Mouse (Mus musculus) limb, embryonic 14.5 days (tissue): Measurements from ENCODE around the gene Tnfrsf19. TPM values are rescaled to one million over a fixed set of nuclear protein-coding genes. Genes with fewer than 3 reads are reported as not detected.

ENCODE experiments used
- ATAC-seq: fragments of 200-750 bp; cut with Nextera tagmentation; 2 replicates; pipeline ENCODE4 v1.8.0; 2017; ENCODE audit warnings: low read depth, moderate number of reproducible peaks, moderate TSS enrichment; ENCODE audit not compliant: low FRiP score
- DNase-seq: peaks from one replicate; pipeline ENCODE4 v3.0.0-alpha.2; 2015; ENCODE audit warnings: low spot score
- H3K27ac ChIP-seq: fragments of 300-500 bp; sonication (generic); replicated peaks from 2 replicates; pipeline ENCODE4 v1.5.1; 2014; ENCODE audit warnings: low read depth, mild to moderate bottlenecking, low read length, moderate library complexity, mixed read lengths
- H3K27me3 ChIP-seq: fragments of 300-500 bp; sonication (generic); 2 replicates; pipeline ENCODE4 v1.6.1; 2014; ENCODE audit warnings: low read length, mixed read lengths; ENCODE audit not compliant: control insufficient read depth, insufficient read depth
- H3K36me3 ChIP-seq: fragments of 300-500 bp; sonication (generic); 2 replicates; pipeline ENCODE4 v1.6.1; 2014; ENCODE audit warnings: mild to moderate bottlenecking, low read length, moderate library complexity, mixed read lengths; ENCODE audit not compliant: control insufficient read depth, insufficient read depth
- H3K4me1 ChIP-seq: fragments of 300-500 bp; sonication (generic); 2 replicates; pipeline ENCODE4 v1.6.1; 2014; ENCODE audit warnings: antibody characterized with exemption, low read length, mixed read lengths; ENCODE audit not compliant: control insufficient read depth, insufficient read depth
- H3K4me2 ChIP-seq: fragments of 300-500 bp; sonication (generic); replicated peaks from 2 replicates; pipeline ENCODE4 v1.6.1; 2014; ENCODE audit warnings: low read depth, mild to moderate bottlenecking, low read length, moderate library complexity; ENCODE audit not compliant: severe bottlenecking
- H3K4me3 ChIP-seq: fragments of 300-500 bp; sonication (generic); replicated peaks from 2 replicates; pipeline ENCODE4 v1.5.1; 2014; ENCODE audit warnings: low read length
- H3K9ac ChIP-seq: fragments of 300-500 bp; sonication (generic); 2 replicates; pipeline ENCODE4 v1.6.1; 2014; ENCODE audit warnings: mild to moderate bottlenecking, low read depth, low read length, moderate library complexity; ENCODE audit not compliant: severe bottlenecking
- H3K9me3 ChIP-seq: fragments of 300-500 bp; sonication (generic); 2 replicates; pipeline ENCODE4 v1.6.1; 2016; ENCODE audit warnings: low read length; ENCODE audit not compliant: control insufficient read depth
- POLR2A ChIP-seq: fragments of 200-500 bp; IDR thresholded peaks from 2 replicates; pipeline ENCODE4 v1.8.0; 2012; ENCODE audit warnings: inconsistent platforms, mild to moderate bottlenecking, moderate library complexity, borderline replicate concordance; ENCODE audit not compliant: insufficient read depth, insufficient read length; ENCODE audit errors: extremely low read depth
- WGBS: fragments of 180-500 bp; shearing (Covaris S2); extraction: QIAGEN DNeasy Blood & Tissue Kit; methylation state at CpG from one replicate; pipeline ENCODE4 v1.1.7; 2014; 5-methylcytosine and 5-hydroxymethylcytosine counted together
- polyA plus RNA-seq, 2 experiments: library from polyadenylated mRNA; depleted of rRNA in 1 of 2; stranded (reverse) in 1 of 2; unstranded in 1 of 2; fragments of >200 nt; fragmentation: Nextera tagmentation in 1 of 2; extraction: Ambion mirVana in 1 of 2; gene quantifications; 2 replicates each; pipeline versions ENCODE4 v1.2.1 to v1.2.3; 2012 to 2014

Tnfrsf19 gene
- polyA plus RNA-seq, 2 experiments: 38.6 to 78.7 TPM

DNA sequence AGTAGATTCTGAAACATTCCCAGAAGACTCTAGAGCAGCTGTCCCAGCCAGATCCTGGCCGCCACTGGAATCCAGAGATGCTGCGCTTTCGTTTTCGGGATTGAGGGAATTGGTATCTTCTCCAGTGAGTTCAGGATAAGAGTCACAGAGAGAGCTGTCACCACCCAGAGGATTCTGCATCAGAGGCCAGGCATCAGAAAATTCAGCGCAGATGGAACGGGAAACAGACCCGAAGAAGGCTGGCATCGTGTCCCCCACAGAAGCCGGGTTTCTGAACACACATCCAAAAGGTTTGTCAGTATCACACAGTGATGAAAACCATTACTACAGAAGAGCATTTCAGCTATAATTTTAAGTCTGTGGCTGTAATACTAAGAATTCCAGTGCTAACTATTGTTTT, 75.3 kb downstream of the Tnfrsf19 start:
- no peak overlapping the region for H3K4me2 ChIP-seq
- no peak for ATAC-seq
- no peak for TF ChIP-seq POLR2A
- no peaks in the 10 kb centered on the region for H3K4me1 ChIP-seq
- H3K36me3 ChIP-seq: peaks cover 12% of the 10 kb centered on the region
- H3K27me3 ChIP-seq: no peaks in the 10 kb centered on the region
- no peak overlapping the region for H3K9ac ChIP-seq
- WGBS: 94% methylated on average over 9 of the region's 9 CpGs
- H3K4me3 ChIP-seq: no peak overlapping the region
- no peak overlapping the region for H3K27ac ChIP-seq
- no peak for DNase-seq
- H3K9me3 ChIP-seq: no peaks in the 10 kb centered on the region

DNA sequence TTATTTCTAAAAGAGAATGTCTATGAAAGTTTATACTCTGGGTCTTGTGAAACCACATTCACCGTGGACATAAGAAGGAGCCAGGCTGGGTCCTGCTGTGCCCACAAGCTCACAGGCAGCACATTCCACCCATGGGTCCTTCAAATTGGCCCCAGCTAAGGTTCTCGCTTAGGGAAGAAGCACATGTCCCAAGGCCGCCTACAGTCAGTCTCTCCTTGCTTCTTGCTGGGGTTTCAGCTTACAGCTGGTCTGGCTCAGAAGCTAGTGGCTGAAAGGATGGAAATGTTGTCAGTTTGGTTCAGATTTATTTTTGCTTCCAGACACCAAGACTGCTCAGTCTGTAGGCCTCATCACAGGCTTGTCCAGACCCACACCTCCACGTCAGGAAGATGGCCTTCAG, 80.2 kb downstream of the Tnfrsf19 start:
- ATAC-seq (no peak), DNase-seq (no peak)
- Histone ChIP-seq H3K36me3 (peaks cover 9% of the 10 kb centered on the region), H3K9me3 (no peaks in the 10 kb centered on the region), H3K4me3 (no peak overlapping the region), H3K27me3 (no peaks in the 10 kb centered on the region), H3K27ac (no peak overlapping the region), H3K9ac (no peak overlapping the region), H3K4me1 (no peaks in the 10 kb centered on the region), H3K4me2 (no peak overlapping the region)
- no peak for TF ChIP-seq POLR2A
- WGBS: 68% methylated on average over 4 of the region's 4 CpGs

DNA sequence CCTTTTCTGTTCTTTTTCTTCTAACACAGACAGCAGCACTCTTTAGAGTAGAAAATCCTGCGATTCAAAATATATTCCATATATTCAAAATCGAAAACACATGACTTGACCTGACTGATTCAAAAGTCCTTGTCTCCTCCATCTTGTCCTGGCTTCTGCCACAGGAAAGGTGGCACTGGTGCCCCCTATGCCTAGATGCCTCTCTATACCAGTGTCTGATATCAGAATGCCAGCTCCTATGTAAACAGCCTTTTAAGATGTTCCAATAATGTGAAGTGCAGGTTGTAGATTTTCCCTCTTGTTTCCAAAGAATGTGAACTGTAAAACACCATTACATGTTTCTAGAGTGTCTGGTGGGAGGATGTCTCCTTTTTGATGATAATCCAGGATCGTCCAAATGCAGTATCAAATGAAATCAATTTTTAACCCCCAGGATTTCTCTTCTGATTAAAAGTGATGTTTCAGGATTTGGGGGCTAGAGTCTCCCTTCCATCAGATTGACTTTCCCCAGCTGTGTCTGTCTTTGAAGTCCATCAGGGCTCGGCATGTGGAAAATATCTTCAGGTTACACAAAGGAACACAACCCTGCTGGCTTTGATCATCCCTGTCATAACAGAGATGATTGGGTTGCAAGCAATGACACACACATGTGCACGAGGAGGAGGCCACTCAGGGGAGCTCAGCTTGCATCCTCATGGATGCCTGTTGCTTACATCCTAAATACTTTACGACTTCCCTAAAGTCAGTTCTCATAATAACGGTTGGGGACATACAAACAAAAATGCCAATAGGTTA, 82.1 kb downstream of the Tnfrsf19 start:
- Histone ChIP-seq H3K27ac (no peak overlapping the region), H3K9ac (no peak overlapping the region), H3K4me3 (no peak overlapping the region), H3K36me3 (peaks cover 9% of the 10 kb centered on the region), H3K27me3 (no peaks in the 10 kb centered on the region), H3K9me3 (no peaks in the 10 kb centered on the region), H3K4me1 (no peaks in the 10 kb centered on the region), H3K4me2 (no peak overlapping the region)
- 63% methylated on average over 7 of the region's 7 CpGs for WGBS
- no peak for DNase-seq
- ATAC-seq: no peak
- no peak for TF ChIP-seq POLR2A

DNA sequence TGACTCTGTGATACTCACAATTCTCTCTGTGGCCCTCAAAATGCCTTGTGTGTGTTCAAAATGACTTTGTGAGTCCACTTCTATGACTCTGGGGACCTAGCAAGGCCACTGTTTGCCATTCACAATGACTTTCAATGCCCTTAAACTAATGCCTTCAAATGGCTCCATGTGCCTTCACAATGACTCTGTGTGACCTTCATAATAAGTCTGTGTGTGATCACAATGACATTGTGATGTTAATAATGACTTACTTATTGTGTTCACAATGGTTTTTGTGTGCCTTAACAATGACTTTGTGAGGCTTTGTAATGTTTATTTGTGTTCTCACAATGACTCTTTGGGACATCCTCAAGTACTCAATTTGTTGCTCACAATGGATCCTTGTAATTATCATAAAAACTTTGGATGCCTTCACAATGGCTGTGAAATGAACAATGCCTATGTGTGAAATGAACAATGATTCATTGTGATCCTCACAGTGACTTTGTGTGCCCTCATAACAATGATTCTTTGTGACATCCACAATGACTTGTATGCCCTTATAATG, 88.6 kb downstream of the Tnfrsf19 start:
- DNase-seq: no peak

DNA sequence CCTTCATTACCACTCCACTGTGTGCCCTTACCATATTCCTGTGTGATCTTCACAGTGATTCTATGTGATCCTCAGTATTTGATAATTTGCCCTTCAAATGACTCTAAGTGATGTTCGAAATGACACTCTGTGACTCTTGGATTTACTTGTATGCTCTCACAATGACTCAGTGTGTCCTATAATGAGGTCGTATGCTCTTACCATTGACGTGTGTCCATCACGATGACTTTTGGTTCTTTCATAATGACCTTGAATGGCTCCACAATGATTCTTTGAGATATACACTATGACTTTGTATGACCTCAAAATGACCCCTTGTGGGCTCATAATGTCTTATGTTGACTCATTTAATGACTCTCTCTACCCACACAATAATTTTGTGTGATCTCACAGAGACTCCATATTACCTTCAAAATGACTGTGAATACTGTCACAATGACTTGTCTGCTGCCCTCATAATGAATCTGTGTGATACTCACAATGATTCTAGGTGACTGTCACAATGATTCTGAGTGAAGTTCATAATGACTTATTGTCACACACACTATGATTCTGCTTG, 108.7 kb downstream of the Tnfrsf19 start:
- H3K4me1 ChIP-seq: no peaks in the 10 kb centered on the region
- DNase-seq: no peak

More for the DNA sequence above, 88.6 kb downstream of the Tnfrsf19 start:
- no peaks in the 10 kb centered on the region for H3K4me1 ChIP-seq
- no peak for TF ChIP-seq POLR2A
- H3K9me3 ChIP-seq: no peaks in the 10 kb centered on the region
- H3K27ac ChIP-seq: no peak overlapping the region
- no peak overlapping the region for H3K4me2 ChIP-seq
- H3K27me3 ChIP-seq: no peaks in the 10 kb centered on the region
- H3K9ac ChIP-seq: no peak overlapping the region
- no peaks in the 10 kb centered on the region for H3K36me3 ChIP-seq
- H3K4me3 ChIP-seq: no peak overlapping the region
- ATAC-seq: no peak

More for the DNA sequence above, 108.7 kb downstream of the Tnfrsf19 start:
- no peak overlapping the region for H3K9ac ChIP-seq
- H3K9me3 ChIP-seq: no peaks in the 10 kb centered on the region
- no peaks in the 10 kb centered on the region for H3K36me3 ChIP-seq
- TF ChIP-seq POLR2A: no peak
- H3K4me2 ChIP-seq: no peak overlapping the region
- WGBS: 92% methylated on average over 4 of the region's 4 CpGs
- no peak overlapping the region for H3K4me3 ChIP-seq
- H3K27me3 ChIP-seq: no peaks in the 10 kb centered on the region
- H3K27ac ChIP-seq: no peak overlapping the region
- no peak for ATAC-seq
